ENCODE assay signal across 22 mouse cellular contexts in the genomic region with DNA sequence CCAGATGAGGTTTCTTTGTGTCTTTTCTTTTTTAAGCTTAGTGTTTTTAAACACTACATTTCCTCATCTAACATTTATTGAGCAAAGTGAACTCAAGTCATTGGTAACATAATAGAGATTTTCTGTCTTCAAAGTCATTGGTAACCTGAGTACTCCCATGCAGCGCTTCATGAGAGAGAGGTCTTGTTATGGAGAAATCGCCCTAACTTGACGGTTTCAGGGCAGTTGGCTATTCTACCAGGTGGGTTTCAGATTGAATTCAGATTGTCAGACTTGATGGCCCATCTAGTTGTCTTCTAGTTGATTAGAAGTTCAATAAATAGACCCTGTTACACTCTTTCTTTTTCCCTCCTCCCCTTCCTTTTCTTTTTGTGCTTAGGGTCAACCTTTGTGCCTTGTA.
"Had no signal": no experiment of that assay in that cellular context is flagged by ENCODE, and none has a peak within 500 bp of the region (broad histone marks: within the 10 kb centered on the region; RNA-seq: fewer than 3 reads in every experiment).

No protein-coding gene starts in this region.

- H3K9me3 ChIP-seq: intestine, embryonic 15.5 days; limb, embryonic 12.5 days; limb, embryonic 15.5 days; liver, embryonic 13.5 days; lung, embryonic 15.5 days; megakaryocyte, embryonic 14.5 days; midbrain, embryonic 10.5 days; midbrain, embryonic 13.5 days; neural tube, embryonic 13.5 days; stomach, embryonic 15.5 days had no signal

- H3K9ac ChIP-seq: intestine, embryonic 15.5 days; limb, embryonic 12.5 days; limb, embryonic 15.5 days; liver, embryonic 13.5 days; lung, embryonic 15.5 days; midbrain, embryonic 13.5 days; neural tube, embryonic 13.5 days; stomach, embryonic 15.5 days had no signal

- ATAC-seq: intestine, embryonic 15.5 days; midbrain, embryonic 13.5 days; midbrain, embryonic 16.5 days had no signal

- H3K36me3 ChIP-seq: intestine, embryonic 15.5 days; limb, embryonic 12.5 days; limb, embryonic 15.5 days; lung, embryonic 15.5 days; midbrain, embryonic 13.5 days; neural tube, embryonic 13.5 days; stomach, embryonic 15.5 days had no signal

- H3K27ac ChIP-seq: limb, embryonic 12.5 days; liver, embryonic 13.5 days; lung, embryonic 15.5 days; midbrain, embryonic 10.5 days; midbrain, embryonic 13.5 days; neural tube, embryonic 13.5 days; stomach, embryonic 15.5 days had no signal

- DNase-seq: kidney, adult 18-20 months; left cerebral cortex, postnatal 4 days; liver, embryonic 13.5 days; lung, postnatal 10 days; lung, postnatal 36 days; retina, postnatal 1 day; right cerebral cortex, postnatal 25 days; spleen, adult 18-20 months; thymus, adult 18-20 months; thymus, postnatal 14 days; thymus, postnatal 4 days had no signal

- H3K4me2 ChIP-seq: limb, embryonic 12.5 days; limb, embryonic 15.5 days; liver, embryonic 13.5 days; lung, embryonic 15.5 days; midbrain, embryonic 13.5 days; neural tube, embryonic 13.5 days; stomach, embryonic 15.5 days had no signal

- H3K4me3 ChIP-seq: intestine, embryonic 15.5 days; limb, embryonic 12.5 days; limb, embryonic 15.5 days; liver, embryonic 13.5 days; lung, embryonic 15.5 days; midbrain, embryonic 10.5 days; midbrain, embryonic 13.5 days; myocyte; neural tube, embryonic 13.5 days; stomach, embryonic 15.5 days had no signal

- H3K27me3 ChIP-seq: intestine, embryonic 15.5 days; limb, embryonic 12.5 days; limb, embryonic 15.5 days; liver, embryonic 13.5 days; lung, embryonic 15.5 days; megakaryocyte, embryonic 14.5 days; midbrain, embryonic 13.5 days; neural tube, embryonic 13.5 days; stomach, embryonic 15.5 days had no signal
